Mouse (Mus musculus) macrophage (primary cell): ENCODE results near the gene Gdi2. TPM values are rescaled to one million over a fixed set of nuclear protein-coding genes. Genes with fewer than 3 reads are reported as not detected.

Source experiments
- H3K27ac ChIP-seq: fragments of 350-480 bp; formaldehyde crosslinking; 2 replicates; pipeline ENCODE4 v1.9.0; 2021
- H3K36me3 ChIP-seq: fragments of 350-480 bp; formaldehyde crosslinking; 2 replicates; pipeline ENCODE4 v1.9.0; 2021; ENCODE audit errors: inconsistent target
- H3K4me3 ChIP-seq: fragments of 350-480 bp; formaldehyde crosslinking; 2 replicates; pipeline ENCODE4 v1.9.0; 2021; ENCODE audit errors: inconsistent target
- H3K79me2 ChIP-seq: fragments of 350-480 bp; formaldehyde crosslinking; 2 replicates; pipeline ENCODE4 v1.9.0; 2021; ENCODE audit errors: inconsistent target
- WGBS: methylation state at CpG from one replicate; pipeline ENCODE4 v1.1.7; 2026; ENCODE audit warnings: inconsistent platforms; ENCODE audit not compliant: missing documents; 5-methylcytosine and 5-hydroxymethylcytosine counted together
- polyA plus RNA-seq: library from polyadenylated mRNA; stranded (reverse); fragments of 250-400 nt; gene quantifications from 3 replicates; pipeline ENCODE4 v1.2.4, GENCODE M21; 2018; ENCODE audit warnings: inconsistent platforms

The Gdi2 gene
- polyA plus RNA-seq, 1 experiment from 2014 or later = 741 TPM

- WGBS = under 1% methylated on average over 45 of the region's 50 CpGs
- Histone ChIP-seq H3K36me3 (no peaks in the 10 kb centered on the region), H3K27ac (peak overlapping the region; percentile 29), H3K4me3 (peak overlapping the region; percentile 95), H3K79me2 (peaks cover 52% of the 10 kb centered on the region)
Measured at GRCm38 (mm10) chr13:3610118-3610794, 72.4 kb downstream of the Gdi2 start.

- H3K36me3 ChIP-seq = no peaks in the 10 kb centered on the region
- peaks cover 45% of the 10 kb centered on the region for H3K79me2 ChIP-seq
- H3K4me3 ChIP-seq = peak within 1 kb of the TSS; percentile 95
- peak within 1 kb of the TSS; percentile 34 for H3K27ac ChIP-seq
- 2% methylated on average over 53 of the region's 58 CpGs for WGBS
Measured at GRCm38 (mm10) chr13:3610795-3611438, 73.1 kb downstream of the Gdi2 start, which contains the start of gene Fam208b. Gene Fam208b (minus strand): TSS chr13:3611108.

Other genes with a start within 250 kb of the Gdi2 start
- gene Fam208b, start 73.0 kb downstream of the Gdi2 start, polyA plus RNA-seq = 5.7 to 11.3 TPM (median 9.6 TPM) in 3 replicates
- 5.1 to 11.6 TPM (median 7.3 TPM) in 3 replicates for gene Asb13, start 96.0 kb downstream of the Gdi2 start, polyA plus RNA-seq